Mouse (Mus musculus) heart, postnatal 0 days (tissue): ENCODE data around the gene Lmo7. TPM values are rescaled to one million over a fixed set of nuclear protein-coding genes. Genes with fewer than 3 reads are reported as not detected.

Source experiments
- ATAC-seq: fragments of 200-750 bp; cut with Nextera tagmentation; 2 replicates; pipeline ENCODE4 v1.8.0; 2017; ENCODE audit warnings: low read depth, moderate number of reproducible peaks, moderate library complexity; ENCODE audit not compliant: insufficient read depth
- DNase-seq: peaks from one replicate; pipeline ENCODE4 v3.0.0-alpha.2; 2016; ENCODE audit warnings: low spot score
- H3K27ac ChIP-seq: fragments of 300-500 bp; sonication (generic); 2 replicates; pipeline ENCODE4 v1.5.1; 2014; ENCODE audit warnings: low read depth, mild to moderate bottlenecking
- H3K27me3 ChIP-seq: fragments of 300-500 bp; sonication (generic); 2 replicates; pipeline ENCODE4 v1.6.1; 2014; ENCODE audit warnings: low read length, mixed read lengths; ENCODE audit not compliant: control insufficient read depth, insufficient read depth
- H3K36me3 ChIP-seq: fragments of 300-500 bp; sonication (generic); replicated peaks from 2 replicates; pipeline ENCODE4 v1.6.1; 2014; ENCODE audit warnings: low read length, mixed read lengths; ENCODE audit not compliant: control insufficient read depth, insufficient read depth
- H3K4me1 ChIP-seq: fragments of 300-500 bp; sonication (generic); 2 replicates; pipeline ENCODE4 v1.6.1; 2014; ENCODE audit warnings: antibody characterized with exemption; ENCODE audit not compliant: control insufficient read depth, insufficient read depth
- H3K4me2 ChIP-seq: fragments of 300-500 bp; sonication (generic); 2 replicates; pipeline ENCODE4 v1.6.1; 2014; ENCODE audit warnings: low read depth, mild to moderate bottlenecking, low read length, moderate library complexity
- H3K4me3 ChIP-seq: fragments of 300-500 bp; sonication (generic); 2 replicates; pipeline ENCODE4 v1.5.1; 2014; ENCODE audit warnings: low read depth, low read length
- H3K9ac ChIP-seq: fragments of 300-500 bp; sonication (generic); replicated peaks from 2 replicates; pipeline ENCODE4 v1.6.1; 2014; ENCODE audit warnings: low read depth, low read length, mixed read lengths
- H3K9me3 ChIP-seq: fragments of 300-500 bp; sonication (generic); replicated peaks from 2 replicates; pipeline ENCODE4 v1.6.1; 2016; ENCODE audit warnings: low read length; ENCODE audit not compliant: control insufficient read depth
- CTCF ChIP-seq: IDR thresholded peaks from 2 replicates; pipeline ENCODE4 v1.5.1; 2016; ENCODE audit warnings: antibody characterized with exemption, control low read depth, low read depth
- EP300 ChIP-seq: IDR thresholded peaks from 2 replicates; pipeline ENCODE4 v1.6.1; 2016; ENCODE audit warnings: antibody characterized with exemption, low read depth
- WGBS: fragments of 180-500 bp; shearing (Covaris S2); extraction: QIAGEN DNeasy Blood & Tissue Kit; methylation state at CpG from one replicate; pipeline ENCODE4 v1.1.7; 2014; 5-methylcytosine and 5-hydroxymethylcytosine counted together
- polyA plus RNA-seq: library from polyadenylated mRNA; unstranded; fragments of >200 nt; fragmentation: Nextera tagmentation; extraction: Ambion mirVana; gene quantifications from 2 replicates; pipeline ENCODE4 v1.2.1, GENCODE M21; 2015
- total RNA-seq: library from RNA; depleted of rRNA; stranded (reverse); fragments of >200 nt; gene quantifications from 2 replicates; pipeline ENCODE4 v1.2.3, GENCODE M21; 2014; ENCODE audit warnings: low replicate concordance

Lmo7 gene
- total and polyA plus RNA-seq, 2 experiments from 2014 or later: 169 to 308 TPM

- no peak overlapping the region for H3K9ac ChIP-seq
- H3K4me2 ChIP-seq: no peak overlapping the region
- TF ChIP-seq CTCF (no peak), EP300 (no peak)
- no peaks in the 10 kb centered on the region for H3K36me3 ChIP-seq
- H3K9me3 ChIP-seq: no peaks in the 10 kb centered on the region
- no peaks in the 10 kb centered on the region for H3K27me3 ChIP-seq
- H3K4me1 ChIP-seq: no peaks in the 10 kb centered on the region; the same call in 1 of the 2 replicates
- no peak for DNase-seq
- no peak for ATAC-seq
- H3K4me3 ChIP-seq: no peak overlapping the region
- H3K27ac ChIP-seq: 0 out of 2 replicates have a peak overlapping the region, but pooled peaks have one; percentile 64
- 84% methylated on average over 6 of the region's 6 CpGs for WGBS
Observed at GRCm38 (mm10) chr14:101822390-101822789, 92.6 kb downstream of the Lmo7 start.

- H3K4me2 ChIP-seq: peak overlapping the region; percentile 32
- H3K9me3 ChIP-seq: no peaks in the 10 kb centered on the region
- 55% methylated on average over 4 of the region's 4 CpGs for WGBS
- H3K4me3 ChIP-seq: peak overlapping the region; percentile 17; the same call in 1 of the 2 replicates
- TF ChIP-seq CTCF (no peak), EP300 (no peak)
- H3K36me3 ChIP-seq: no peaks in the 10 kb centered on the region
- H3K27me3 ChIP-seq: no peaks in the 10 kb centered on the region
- H3K27ac ChIP-seq: peak overlapping the region; percentile 64
- DNase-seq (no peak), ATAC-seq (peak; percentile 53)
- H3K4me1 ChIP-seq: no peaks in the 10 kb centered on the region; the same call in 1 of the 2 replicates
- no peak overlapping the region for H3K9ac ChIP-seq
Observed at GRCm38 (mm10) chr14:101822871-101823270, 93.1 kb downstream of the Lmo7 start.

- no peak for ATAC-seq
- H3K9ac ChIP-seq: no peak overlapping the region
- H3K4me3 ChIP-seq: no peak overlapping the region
- TF ChIP-seq EP300 (no peak), CTCF (no peak)
- no peak for DNase-seq
- peaks cover 23% of the 10 kb centered on the region for H3K4me1 ChIP-seq
- WGBS: 75% methylated on average over 5 of the region's 5 CpGs
- H3K9me3 ChIP-seq: no peaks in the 10 kb centered on the region
- H3K4me2 ChIP-seq: no peak overlapping the region
- no peaks in the 10 kb centered on the region for H3K36me3 ChIP-seq
- H3K27me3 ChIP-seq: no peaks in the 10 kb centered on the region
- H3K27ac ChIP-seq: no peak overlapping the region
Observed at GRCm38 (mm10) chr14:101829676-101830075, 99.9 kb downstream of the Lmo7 start.

- DNase-seq: no peak
- Histone ChIP-seq H3K9me3 (no peaks in the 10 kb centered on the region), H3K4me2 (no peak overlapping the region), H3K9ac (no peak overlapping the region), H3K36me3 (no peaks in the 10 kb centered on the region), H3K27me3 (no peaks in the 10 kb centered on the region), H3K4me3 (no peak overlapping the region), H3K27ac (no peak overlapping the region), H3K4me1 (peaks cover 23% of the 10 kb centered on the region)
- no peak for TF ChIP-seq EP300
- no peak for TF ChIP-seq CTCF
- peak; percentile 27; the same call in 1 of the 2 replicates for ATAC-seq
- 33% methylated on average over 6 of the region's 6 CpGs for WGBS
Observed at GRCm38 (mm10) chr14:101830116-101830515, 100.4 kb downstream of the Lmo7 start.

- no peak for TF ChIP-seq CTCF
- TF ChIP-seq EP300: no peak
- H3K4me2 ChIP-seq: no peak overlapping the region
- no peak for DNase-seq
- no peaks in the 10 kb centered on the region for H3K27me3 ChIP-seq
- H3K4me3 ChIP-seq: no peak overlapping the region
- no peaks in the 10 kb centered on the region for H3K36me3 ChIP-seq
- H3K9me3 ChIP-seq: no peaks in the 10 kb centered on the region
- no peak overlapping the region for H3K27ac ChIP-seq
- H3K9ac ChIP-seq: no peak overlapping the region
- WGBS: 59% methylated on average over 3 of the region's 3 CpGs
- no peak for ATAC-seq
- peaks cover 35% of the 10 kb centered on the region for H3K4me1 ChIP-seq
Observed at GRCm38 (mm10) chr14:101834109-101834508, 104.4 kb downstream of the Lmo7 start.

- Histone ChIP-seq H3K27me3 (no peaks in the 10 kb centered on the region), H3K4me3 (no peak overlapping the region), H3K4me1 (peaks cover 28% of the 10 kb centered on the region), H3K27ac (no peak overlapping the region), H3K4me2 (no peak overlapping the region), H3K9me3 (no peaks in the 10 kb centered on the region), H3K36me3 (no peaks in the 10 kb centered on the region), H3K9ac (no peak overlapping the region)
- ATAC-seq: no peak
- no peak for TF ChIP-seq EP300
- no peak for TF ChIP-seq CTCF
- DNase-seq: no peak
- WGBS: 91% methylated on average over 2 of the region's 2 CpGs
Observed at GRCm38 (mm10) chr14:101836401-101836800, 106.6 kb downstream of the Lmo7 start.
